Mouse (Mus musculus): ENCODE measurements around the gene Vps18. TPM values are rescaled to one million over a fixed set of nuclear protein-coding genes. Genes with fewer than 3 reads are reported as not detected.

The Vps18 gene
- total RNA-seq, 2 experiments from 2014 or later, result 2.1 to 3.7 TPM

GRCm38 (mm10) chr2:119318043-119318710 lies 29.6 kb downstream of the Vps18 start:
- ATAC-seq (replicated peaks; ENCODE audit: low FRiP score, poor library complexity, severe bottlenecking), result no peak

GRCm38 (mm10) chr2:119320571-119320970 lies 32.0 kb downstream of the Vps18 start:
- no peak for ATAC-seq (replicated peaks; ENCODE audit: low FRiP score, poor library complexity, severe bottlenecking)

GRCm38 (mm10) chr2:119321771-119322586 lies 33.4 kb downstream of the Vps18 start:
- ATAC-seq (replicated peaks; ENCODE audit: low FRiP score, poor library complexity, severe bottlenecking), result no peak

GRCm38 (mm10) chr2:119322587-119323300 lies 34.2 kb downstream of the Vps18 start:
- no peak for ATAC-seq (replicated peaks; ENCODE audit: low FRiP score, poor library complexity, severe bottlenecking)

- ATAC-seq (replicated peaks; ENCODE audit: low FRiP score, poor library complexity, severe bottlenecking), result no peak
Observed at GRCm38 (mm10) chr2:119323866-119324575, 35.5 kb downstream of the Vps18 start.

GRCm38 (mm10) chr2:119324576-119325318 lies 36.2 kb downstream of the Vps18 start:
- ATAC-seq (replicated peaks; ENCODE audit: low FRiP score, poor library complexity, severe bottlenecking), result no peak

GRCm38 (mm10) chr2:119325568-119326143 lies 37.1 kb downstream of the Vps18 start, which contains the start of gene Dll4:
Gene Dll4 (plus strand): TSS chr2:119325784.
- no peak for ATAC-seq (replicated peaks; ENCODE audit: low FRiP score, poor library complexity, severe bottlenecking)

GRCm38 (mm10) chr2:119326161-119327101 lies 37.9 kb downstream of the Vps18 start:
- ATAC-seq (replicated peaks; ENCODE audit: low FRiP score, poor library complexity, severe bottlenecking), result no peak

GRCm38 (mm10) chr2:119327102-119327480 lies 38.6 kb downstream of the Vps18 start:
- ATAC-seq (replicated peaks; ENCODE audit: low FRiP score, poor library complexity, severe bottlenecking), result no peak

GRCm38 (mm10) chr2:119327942-119328526 lies 39.5 kb downstream of the Vps18 start:
- ATAC-seq (replicated peaks; ENCODE audit: low FRiP score, poor library complexity, severe bottlenecking), result no peak

GRCm38 (mm10) chr2:119328546-119328945 lies 40.0 kb downstream of the Vps18 start:
- ATAC-seq (replicated peaks; ENCODE audit: low FRiP score, poor library complexity, severe bottlenecking), result no peak

- no peak for ATAC-seq (replicated peaks; ENCODE audit: low FRiP score, poor library complexity, severe bottlenecking)
Observed at GRCm38 (mm10) chr2:119329123-119329817, 40.7 kb downstream of the Vps18 start.

GRCm38 (mm10) chr2:119330795-119331194 lies 42.3 kb downstream of the Vps18 start:
- no peak for ATAC-seq (replicated peaks; ENCODE audit: low FRiP score, poor library complexity, severe bottlenecking)

GRCm38 (mm10) chr2:119332177-119332661 lies 43.7 kb downstream of the Vps18 start:
- no peak for ATAC-seq (replicated peaks; ENCODE audit: low FRiP score, poor library complexity, severe bottlenecking)

- no peak for ATAC-seq (replicated peaks; ENCODE audit: low FRiP score, poor library complexity, severe bottlenecking)
Observed at GRCm38 (mm10) chr2:119334135-119334534, 45.6 kb downstream of the Vps18 start.

- ATAC-seq (replicated peaks; ENCODE audit: low FRiP score, poor library complexity, severe bottlenecking), result no peak
Observed at GRCm38 (mm10) chr2:119334964-119335525, 46.5 kb downstream of the Vps18 start.
